Mouse (Mus musculus) frontal cortex, postnatal 10 days (tissue): Measurements from ENCODE around the gene 1700013F07Rik.
"Not testable (repeated sequence)": the region's sequence is repeated elsewhere in the genome, so short reads cannot be mapped to it uniquely, and the experiment has no call there.

Experiments used
- DNase-seq, 2 experiments: peaks; one replicate each; pipeline ENCODE4 v3.0.0; 2022; ENCODE audit warnings: low spot score in 2 of 2, mixed read lengths in 1 of 2

The 1700013F07Rik gene

GRCm38 (mm10) chr3:108533951-108534350, at the start of gene 1700013F07Rik:
TSS of gene 1700013F07Rik (plus strand) at chr3:108534150.
- no peak for DNase-seq

GRCm38 (mm10) chr3:108484749-108485148, 49.2 kb upstream of the 1700013F07Rik start:
- DNase-seq: no peak

GRCm38 (mm10) chr3:108489968-108490367, 44.0 kb upstream of the 1700013F07Rik start:
- no peak for DNase-seq

GRCm38 (mm10) chr3:108494861-108495474, 39.0 kb upstream of the 1700013F07Rik start:
- no peak for DNase-seq

GRCm38 (mm10) chr3:108495486-108495885, 38.5 kb upstream of the 1700013F07Rik start:
- DNase-seq: no peak

GRCm38 (mm10) chr3:108497602-108498001, 36.3 kb upstream of the 1700013F07Rik start:
- no peak for DNase-seq

- DNase-seq: no peak
Observed at GRCm38 (mm10) chr3:108499826-108500225, 34.1 kb upstream of the 1700013F07Rik start.

- not testable (repeated sequence) for DNase-seq
Observed at GRCm38 (mm10) chr3:108501411-108501810, 32.5 kb upstream of the 1700013F07Rik start.

GRCm38 (mm10) chr3:108503908-108504307, 30.0 kb upstream of the 1700013F07Rik start:
- no peak for DNase-seq

GRCm38 (mm10) chr3:108508745-108509474, 25.0 kb upstream of the 1700013F07Rik start:
- DNase-seq: no peak

- no peak for DNase-seq
Observed at GRCm38 (mm10) chr3:108510156-108510555, 23.8 kb upstream of the 1700013F07Rik start.

- peak in 1 of 2 experiments; percentile 25 for DNase-seq
Observed at GRCm38 (mm10) chr3:108510716-108511483, 23.1 kb upstream of the 1700013F07Rik start.

- no peak for DNase-seq
Observed at GRCm38 (mm10) chr3:108513465-108513864, 20.5 kb upstream of the 1700013F07Rik start.

GRCm38 (mm10) chr3:108518276-108518675, 15.7 kb upstream of the 1700013F07Rik start:
- DNase-seq: no peak

- DNase-seq: no peak
Observed at GRCm38 (mm10) chr3:108523415-108523814, 10.5 kb upstream of the 1700013F07Rik start.

- DNase-seq: no peak
Observed at GRCm38 (mm10) chr3:108528489-108528888, 5.5 kb upstream of the 1700013F07Rik start.

- DNase-seq: no peak
Observed at GRCm38 (mm10) chr3:108533114-108533885, 650 bp upstream of the 1700013F07Rik start.

- no peak for DNase-seq
Observed at GRCm38 (mm10) chr3:108535896-108536516, 2.1 kb downstream of the 1700013F07Rik start.

GRCm38 (mm10) chr3:108536517-108537260, 2.7 kb downstream of the 1700013F07Rik start, which contains the start of gene 5330417C22Rik:
TSS of gene 5330417C22Rik (minus strand) at chr3:108536536.
- DNase-seq: peak; percentile 84 to 91

- DNase-seq: peak; percentile 79 to 85
Observed at GRCm38 (mm10) chr3:108537303-108537702, 3.4 kb downstream of the 1700013F07Rik start.
